Mouse (Mus musculus): Measurements from ENCODE around the gene Pagr1a. TPM values are rescaled to one million over a fixed set of nuclear protein-coding genes. Genes with fewer than 3 reads are reported as not detected.

Gene Pagr1a
- polyA plus RNA-seq, 1 experiment from 2014 or later: 28.1 TPM

Small RNA genes within 50 kb of the gene (microRNA-seq; reads per million reads assigned to microRNA genes)
- not detected for gene Gm44343

Other genes starting within 250 kb of the Pagr1a start
- 191 and 203 TPM in 2 replicates for gene Ypel3, start 240.4 kb downstream of the Pagr1a start, polyA plus RNA-seq (2015; fragmentation: Nextera tagmentation; extraction: Ambion mirVana)
- gene Tbx6, start 235.9 kb downstream of the Pagr1a start, polyA plus RNA-seq (2015; fragmentation: Nextera tagmentation; extraction: Ambion mirVana): 0.62 and 0.75 TPM in 2 replicates
- 174 and 176 TPM in 2 replicates for gene Ppp4c, start 224.9 kb downstream of the Pagr1a start, polyA plus RNA-seq (2015; fragmentation: Nextera tagmentation; extraction: Ambion mirVana)
- gene Fam57b, start 219.7 kb downstream of the Pagr1a start, polyA plus RNA-seq (2015; fragmentation: Nextera tagmentation; extraction: Ambion mirVana): 49.9 and 60.8 TPM in 2 replicates
- 0.43 TPM in 1 of 2 replicates, not detected in the other for gene 4930451I11Rik, start 185.7 kb downstream of the Pagr1a start, polyA plus RNA-seq (2015; fragmentation: Nextera tagmentation; extraction: Ambion mirVana)
- gene Doc2a, start 169.9 kb downstream of the Pagr1a start, polyA plus RNA-seq (2015; fragmentation: Nextera tagmentation; extraction: Ambion mirVana): 28.2 and 28.8 TPM in 2 replicates
- gene Hirip3, start 155.4 kb downstream of the Pagr1a start, polyA plus RNA-seq (2015; fragmentation: Nextera tagmentation; extraction: Ambion mirVana): 22.6 and 24.0 TPM in 2 replicates
- gene Ino80e, start 155.0 kb downstream of the Pagr1a start, polyA plus RNA-seq (2015; fragmentation: Nextera tagmentation; extraction: Ambion mirVana): 91.5 and 94.6 TPM in 2 replicates
- 56.2 and 58.1 TPM in 2 replicates for gene Taok2, start 132.6 kb downstream of the Pagr1a start, polyA plus RNA-seq (2015; fragmentation: Nextera tagmentation; extraction: Ambion mirVana)
- 28.6 and 30.4 TPM in 2 replicates for gene Tmem219, start 94.4 kb downstream of the Pagr1a start, polyA plus RNA-seq (2015; fragmentation: Nextera tagmentation; extraction: Ambion mirVana)
- gene Kctd13, start 88.5 kb downstream of the Pagr1a start, polyA plus RNA-seq (2015; fragmentation: Nextera tagmentation; extraction: Ambion mirVana): 118 and 130 TPM in 2 replicates
- 9.8 and 10.1 TPM in 2 replicates for gene Asphd1, start 67.8 kb downstream of the Pagr1a start, polyA plus RNA-seq (2015; fragmentation: Nextera tagmentation; extraction: Ambion mirVana)
- 49.3 and 55.9 TPM in 2 replicates for gene Sez6l2, start 66.8 kb downstream of the Pagr1a start, polyA plus RNA-seq (2015; fragmentation: Nextera tagmentation; extraction: Ambion mirVana)
- gene Cdipt, start 41.4 kb downstream of the Pagr1a start, polyA plus RNA-seq (2015; fragmentation: Nextera tagmentation; extraction: Ambion mirVana): 131 and 140 TPM in 2 replicates
- gene Cdiptos, start 41.3 kb downstream of the Pagr1a start, polyA plus RNA-seq (2015; fragmentation: Nextera tagmentation; extraction: Ambion mirVana): 0.67 and 1.4 TPM in 2 replicates
- 4.8 and 5.5 TPM in 2 replicates for gene Mvp, start 2.7 kb downstream of the Pagr1a start, polyA plus RNA-seq (2015; fragmentation: Nextera tagmentation; extraction: Ambion mirVana)
- gene Pagr1b, start 868 bp downstream of the Pagr1a start, polyA plus RNA-seq (2015; fragmentation: Nextera tagmentation; extraction: Ambion mirVana): 0.28 TPM in 1 of 2 replicates, not detected in the other
- 63.3 and 77.5 TPM in 2 replicates for gene Gm42742, start 3.7 kb upstream of the Pagr1a start, polyA plus RNA-seq (2015; fragmentation: Nextera tagmentation; extraction: Ambion mirVana)
- gene Prrt2, start 3.9 kb upstream of the Pagr1a start, polyA plus RNA-seq (2015; fragmentation: Nextera tagmentation; extraction: Ambion mirVana): 54.2 and 62.4 TPM in 2 replicates
- gene Maz, start 9.7 kb upstream of the Pagr1a start, polyA plus RNA-seq (2015; fragmentation: Nextera tagmentation; extraction: Ambion mirVana): 84.0 and 87.3 TPM in 2 replicates
- 26.1 and 31.7 TPM in 2 replicates for gene Kif22, start 25.1 kb upstream of the Pagr1a start, polyA plus RNA-seq (2015; fragmentation: Nextera tagmentation; extraction: Ambion mirVana)
- gene Zg16, start 70.0 kb upstream of the Pagr1a start, polyA plus RNA-seq (2015; fragmentation: Nextera tagmentation; extraction: Ambion mirVana): not detected in 2 replicates
- gene AI467606, start 74.0 kb upstream of the Pagr1a start, polyA plus RNA-seq (2015; fragmentation: Nextera tagmentation; extraction: Ambion mirVana): 2.0 and 3.3 TPM in 2 replicates
- 0.70 and 1.1 TPM in 2 replicates for gene Qprt, start 104.9 kb upstream of the Pagr1a start, polyA plus RNA-seq (2015; fragmentation: Nextera tagmentation; extraction: Ambion mirVana)
- gene Spn, start 120.5 kb upstream of the Pagr1a start, polyA plus RNA-seq (2015; fragmentation: Nextera tagmentation; extraction: Ambion mirVana): 0.05 and 0.06 TPM in 2 replicates
- gene Cd2bp2, start 178.7 kb upstream of the Pagr1a start, polyA plus RNA-seq (2015; fragmentation: Nextera tagmentation; extraction: Ambion mirVana): 72.1 and 72.3 TPM in 2 replicates
- 37.2 and 38.8 TPM in 2 replicates for gene Tbc1d10b, start 191.1 kb upstream of the Pagr1a start, polyA plus RNA-seq (2015; fragmentation: Nextera tagmentation; extraction: Ambion mirVana)
- 4.9 and 5.0 TPM in 2 replicates for gene Mylpf, start 191.5 kb upstream of the Pagr1a start, polyA plus RNA-seq (2015; fragmentation: Nextera tagmentation; extraction: Ambion mirVana)
- 51.9 and 56.2 TPM in 2 replicates for gene Zfp553, start 215.7 kb upstream of the Pagr1a start, polyA plus RNA-seq (2015; fragmentation: Nextera tagmentation; extraction: Ambion mirVana)
- 18.4 and 19.3 TPM in 2 replicates for gene Sept1, start 215.8 kb upstream of the Pagr1a start, polyA plus RNA-seq (2015; fragmentation: Nextera tagmentation; extraction: Ambion mirVana)
- 72.0 and 80.9 TPM in 2 replicates for gene Zfp771, start 226.9 kb upstream of the Pagr1a start, polyA plus RNA-seq (2015; fragmentation: Nextera tagmentation; extraction: Ambion mirVana)
- gene Dctpp1, start 243.4 kb upstream of the Pagr1a start, polyA plus RNA-seq (2015; fragmentation: Nextera tagmentation; extraction: Ambion mirVana): 122 TPM in 2 replicates

All from hindbrain, embryonic 15.5 days (tissue).